Mouse (Mus musculus) megakaryocyte, embryonic 14.5 days (primary cell): ENCODE results near the gene Tgds.

Source experiments
- FLI1 ChIP-seq: IDR thresholded peaks from 2 replicates; pipeline ENCODE4 v1.6.1; 2012; ENCODE audit warnings: low read length, inconsistent platforms, mixed read lengths
- GATA1 ChIP-seq: IDR thresholded peaks from 3 replicates; pipeline ENCODE4 v1.6.1; 2012; ENCODE audit warnings: mixed read lengths, low read length, inconsistent platforms, borderline replicate concordance

- TF ChIP-seq FLI1 (no peak), GATA1 (no peak)
These were observed 47.6 kb upstream of the Tgds start for GRCm38 (mm10) chr14:118180117-118180557.
